Mouse (Mus musculus) retina, postnatal 1 day (tissue): ENCODE measurements at regions not wholly inside any gene's neighbourhood (a gene's known extent, or its start where the extent isn't known, plus 50 kb on each side); places are given as distances from the start of the nearest gene placed in this dataset.

ENCODE experiments used
- DNase-seq: peaks from one replicate; pipeline ENCODE4 v3.0.0-alpha.2; 2012

DNA sequence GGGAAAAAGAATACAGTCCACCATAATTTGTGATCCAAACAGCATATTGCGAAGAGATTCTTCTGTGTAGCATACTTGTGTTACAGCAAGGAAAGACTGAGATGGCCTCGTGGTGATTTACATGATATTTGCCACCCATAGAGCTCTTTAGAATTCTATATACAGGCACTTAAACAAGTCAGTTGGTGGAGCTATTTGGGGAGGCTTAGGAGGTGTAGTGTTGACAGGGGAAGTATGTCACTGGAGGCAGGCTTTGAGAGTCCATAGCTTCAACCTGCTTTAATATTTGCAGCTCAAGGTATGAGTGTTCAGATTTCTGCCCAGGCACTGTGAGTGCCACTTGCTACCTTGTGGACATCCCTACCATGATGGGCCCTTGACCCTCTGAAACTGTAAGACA is 187.3 kb downstream of the Ostf1 start:
- DNase-seq: no peak

DNA sequence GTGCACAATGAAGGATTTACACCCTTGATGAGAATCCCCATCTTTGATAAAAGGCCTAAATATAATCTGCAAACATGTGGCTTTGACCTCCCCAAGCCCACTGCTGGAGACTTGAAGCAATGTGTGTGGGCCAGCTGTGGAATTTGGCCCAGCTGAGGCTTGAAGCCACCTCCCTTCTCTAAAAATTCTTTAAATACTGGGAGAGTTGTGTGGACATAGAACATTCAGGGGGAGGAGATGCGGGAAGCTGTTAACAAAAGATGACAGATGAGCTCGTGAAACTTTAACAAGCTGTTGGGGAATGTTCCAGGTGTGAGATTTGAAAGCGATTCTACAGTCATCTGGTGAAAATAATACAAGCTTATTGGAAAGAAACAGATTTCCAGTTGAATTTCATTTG is 195.3 kb downstream of the Ostf1 start:
- no peak for DNase-seq

DNA sequence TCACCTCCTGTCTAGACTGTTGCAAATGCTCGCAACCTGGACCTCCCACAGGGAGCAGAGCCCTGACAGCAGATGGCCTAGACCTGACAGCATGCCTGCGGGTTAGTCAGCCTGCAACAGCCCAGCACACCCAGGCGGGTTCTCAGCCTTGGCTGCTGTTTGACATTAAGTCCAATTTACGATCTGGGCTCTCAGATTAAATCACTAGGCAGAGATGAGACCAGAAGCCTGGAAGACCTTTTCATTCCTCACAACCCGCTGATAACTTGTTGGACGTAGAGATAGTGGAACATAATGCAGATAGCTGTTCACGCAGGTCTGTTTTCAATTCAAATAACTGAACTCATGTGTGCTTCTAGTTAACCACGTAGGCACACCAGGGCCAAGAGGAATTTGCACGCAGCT is 211.2 kb downstream of the Ostf1 start:
- DNase-seq: peak; percentile 43

DNA sequence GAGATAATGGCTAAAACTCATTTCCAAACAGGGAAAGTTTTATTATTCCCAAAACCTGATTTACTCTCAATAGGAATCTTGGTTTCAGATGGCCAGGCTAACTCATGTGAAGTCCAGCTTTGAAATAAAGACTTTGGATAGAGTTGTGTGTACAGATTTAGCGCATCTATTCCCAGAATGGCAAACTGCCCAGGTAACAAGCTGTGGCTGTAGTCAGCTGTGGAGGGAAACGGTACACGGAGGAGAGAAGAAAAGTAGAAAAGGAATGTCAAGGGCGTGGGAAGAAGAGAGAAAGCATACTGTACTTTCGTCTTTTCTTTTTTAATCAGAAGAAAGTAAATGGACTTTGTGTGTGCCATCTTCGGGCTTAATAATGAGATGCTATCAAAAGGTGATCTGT is 213.1 kb downstream of the Ostf1 start:
- no peak for DNase-seq

DNA sequence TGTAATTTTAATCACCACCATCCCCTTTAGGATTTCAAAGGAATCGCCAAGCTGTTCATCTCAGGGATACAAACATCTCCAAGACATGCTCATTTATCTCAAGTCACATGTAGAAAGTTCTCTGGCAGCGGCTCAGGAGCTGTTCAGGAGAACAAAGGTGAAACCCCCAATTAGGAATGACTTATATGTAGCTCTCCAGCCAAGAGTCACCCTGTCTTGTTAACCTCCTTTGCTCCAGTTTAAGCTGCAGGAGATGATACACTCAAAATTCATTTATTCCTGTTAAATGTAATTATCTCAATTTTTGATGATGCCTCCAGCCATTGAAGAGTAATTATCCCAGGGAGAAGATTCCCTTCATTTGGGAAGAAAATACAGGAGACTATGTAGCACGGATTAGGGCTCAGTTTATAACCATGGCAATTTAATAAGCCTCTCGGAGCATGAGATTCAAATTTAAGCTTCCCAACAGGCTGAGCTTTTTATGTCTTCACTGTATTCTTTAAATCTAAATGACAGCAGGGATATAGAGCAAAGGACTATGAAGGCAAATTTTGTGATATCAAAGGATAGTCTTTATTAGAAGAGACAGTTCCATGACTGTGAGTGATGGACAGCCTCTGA is 254.0 kb downstream of the Ostf1 start:
- no peak for DNase-seq

DNA sequence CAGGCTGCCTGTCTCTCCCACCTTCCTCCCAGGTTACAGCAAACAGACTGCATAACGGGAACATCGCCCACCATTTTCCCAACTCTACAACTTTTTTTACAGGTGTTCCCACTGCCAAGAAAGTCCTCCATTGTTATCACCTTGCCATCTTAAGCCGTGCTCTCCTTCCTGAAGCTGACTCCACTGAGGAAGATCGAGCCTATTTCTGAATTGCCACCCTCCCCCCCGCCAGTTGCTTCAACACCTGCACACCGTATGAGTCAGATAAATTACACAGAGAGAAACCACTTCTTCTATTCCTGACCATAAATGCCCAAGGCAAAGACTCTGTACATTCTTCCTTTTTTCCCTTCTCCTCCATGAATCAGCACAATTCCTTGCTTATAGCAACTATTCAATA is 263.0 kb downstream of the Ostf1 start:
- no peak for DNase-seq

DNA sequence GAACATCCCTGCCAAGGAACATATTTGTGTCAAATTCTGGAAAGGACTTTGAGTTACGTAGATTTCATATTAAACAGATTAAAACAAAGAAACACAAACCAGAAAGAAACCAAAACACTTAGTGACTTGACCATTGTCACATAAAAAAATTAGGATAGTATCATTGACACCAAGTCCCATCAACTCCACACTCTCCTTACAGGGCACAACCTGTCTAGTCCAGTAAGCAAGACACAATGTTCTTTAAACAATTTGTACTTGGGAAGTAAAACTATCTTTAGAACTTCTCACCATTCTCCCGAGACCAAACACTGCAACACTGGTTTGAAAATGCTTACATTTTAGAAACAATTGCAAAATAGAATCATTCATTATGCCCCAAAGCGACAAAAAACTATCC is 277.7 kb downstream of the Ostf1 start:
- no peak for DNase-seq

DNA sequence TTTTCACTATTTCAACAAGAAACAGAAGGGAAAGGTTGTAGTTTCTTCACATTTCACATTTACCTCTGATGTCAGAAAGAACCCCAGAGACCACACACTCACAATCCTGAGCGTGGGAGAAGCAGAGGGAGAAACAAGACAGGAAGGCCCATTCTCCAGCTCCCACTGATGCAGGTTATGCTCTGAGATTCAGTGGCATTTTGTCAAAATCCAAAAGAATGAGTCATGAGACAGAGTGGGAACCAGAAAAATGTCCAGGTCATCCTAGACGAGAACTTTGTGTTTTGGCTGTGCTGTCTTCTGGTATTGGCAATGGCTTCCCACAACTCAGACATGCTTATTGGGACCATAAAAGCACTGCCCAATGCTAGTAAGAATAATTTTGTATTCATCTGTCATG is 285.9 kb downstream of the Ostf1 start:
- DNase-seq: no peak

DNA sequence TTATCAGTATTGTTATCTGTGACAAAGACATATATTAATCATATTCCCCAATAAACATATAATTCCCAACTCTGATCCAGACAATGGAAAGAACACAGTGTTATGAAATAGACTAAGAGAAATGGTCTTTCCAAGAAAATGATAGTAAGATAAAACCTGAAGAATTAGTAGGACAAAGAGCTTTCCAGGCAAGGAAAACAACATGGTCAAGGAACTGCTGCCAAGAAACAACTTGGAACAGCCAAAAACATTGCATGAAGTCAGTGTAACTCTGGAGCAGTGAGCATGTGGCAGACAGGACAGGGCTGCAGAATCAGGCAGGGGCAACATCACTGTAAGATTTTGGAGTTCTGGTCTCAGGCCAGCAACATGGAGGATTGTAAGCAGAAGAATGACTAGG is 288.0 kb downstream of the Ostf1 start:
- DNase-seq: no peak

DNA sequence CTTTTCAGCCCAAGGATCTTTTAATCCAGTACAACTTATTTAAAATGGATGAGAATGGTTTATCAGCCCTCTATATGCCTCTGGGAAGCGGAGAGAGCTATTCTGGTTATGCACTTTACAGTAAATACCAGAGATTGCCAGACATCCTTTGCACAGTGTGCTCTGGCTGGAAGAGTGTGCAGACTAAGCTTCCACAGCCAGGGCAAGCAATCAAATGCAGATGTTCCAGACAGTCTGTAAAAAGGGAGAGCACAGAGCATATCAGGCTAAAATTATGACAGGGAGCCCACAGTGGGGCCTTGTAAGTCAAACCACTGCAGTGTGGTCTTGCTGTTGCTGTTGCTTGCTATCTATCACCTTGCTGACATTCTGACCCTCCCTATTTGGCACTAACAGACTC is 288.6 kb downstream of the Ostf1 start:
- no peak for DNase-seq

DNA sequence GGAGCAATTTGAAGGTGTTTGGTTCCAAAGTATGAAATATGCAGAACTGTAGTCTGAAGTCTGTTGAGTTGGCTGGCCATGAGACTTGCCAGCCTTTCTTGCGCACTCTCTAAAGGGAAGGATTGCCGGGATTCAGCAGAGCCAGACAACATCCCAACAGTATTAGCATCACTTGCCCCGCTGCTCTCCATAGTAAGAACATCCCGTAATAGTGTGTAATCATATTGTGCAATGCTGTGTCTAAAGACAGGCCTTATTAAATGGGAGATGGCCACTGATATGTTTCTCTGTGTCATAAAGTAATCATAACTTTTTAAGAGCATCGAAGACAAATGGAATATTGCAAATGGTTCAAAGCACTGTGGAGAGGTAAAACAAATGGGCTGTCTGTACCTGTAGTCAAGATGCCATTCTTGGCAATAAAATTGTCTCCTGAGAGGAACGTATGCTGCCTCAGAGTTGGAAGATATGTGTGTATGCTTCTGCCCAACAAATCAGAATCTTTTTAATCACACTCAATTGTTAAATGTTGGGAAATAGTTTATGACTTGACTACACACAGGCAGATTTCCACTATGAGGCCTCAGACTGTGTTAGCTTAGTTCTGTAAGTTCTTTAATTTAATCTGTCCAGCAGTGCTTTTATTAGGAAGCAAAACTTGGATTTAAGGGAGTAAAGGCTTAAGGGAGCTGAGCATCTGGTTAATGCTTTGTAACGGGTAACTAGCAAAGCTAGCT is 293.6 kb downstream of the Ostf1 start:
- DNase-seq: no peak

DNA sequence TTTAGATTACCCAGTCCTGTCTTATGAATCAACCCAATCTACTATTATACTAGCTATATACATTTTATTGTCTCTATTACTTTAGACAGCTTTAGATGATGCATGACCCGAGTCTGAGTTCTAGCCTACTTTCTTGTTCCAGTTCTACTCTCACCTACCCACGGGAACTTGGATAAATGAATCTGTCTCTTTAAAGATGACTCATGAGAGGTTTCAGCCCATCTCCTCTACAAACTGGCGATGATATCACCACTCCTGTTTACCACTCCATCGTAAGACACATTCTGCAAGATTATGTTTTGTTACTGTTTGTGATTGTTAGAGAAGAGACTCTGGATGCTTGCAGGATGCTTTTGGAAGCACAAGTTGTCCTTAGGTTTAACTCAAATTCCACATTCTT is 295.0 kb downstream of the Ostf1 start:
- no peak for DNase-seq

DNA sequence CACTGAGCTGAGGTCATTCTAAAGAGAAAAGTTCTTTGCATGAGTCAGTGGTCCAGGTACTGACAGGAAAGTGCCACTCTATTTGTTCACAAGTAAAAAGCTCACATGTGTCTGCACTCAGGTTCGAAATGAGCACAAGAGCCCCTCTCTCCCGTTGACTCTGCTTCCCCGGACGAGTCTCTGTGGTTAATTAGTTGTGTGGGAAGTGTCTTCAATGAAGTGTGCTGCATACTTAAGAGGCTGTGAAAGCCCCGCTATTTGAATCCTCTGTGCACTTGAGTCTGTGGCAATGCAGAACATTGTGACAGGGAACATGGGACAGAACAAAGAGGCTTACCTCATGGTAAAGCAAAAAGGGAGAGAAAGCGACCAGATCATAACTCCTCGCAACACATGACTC is 297.0 kb downstream of the Ostf1 start:
- DNase-seq: no peak

DNA sequence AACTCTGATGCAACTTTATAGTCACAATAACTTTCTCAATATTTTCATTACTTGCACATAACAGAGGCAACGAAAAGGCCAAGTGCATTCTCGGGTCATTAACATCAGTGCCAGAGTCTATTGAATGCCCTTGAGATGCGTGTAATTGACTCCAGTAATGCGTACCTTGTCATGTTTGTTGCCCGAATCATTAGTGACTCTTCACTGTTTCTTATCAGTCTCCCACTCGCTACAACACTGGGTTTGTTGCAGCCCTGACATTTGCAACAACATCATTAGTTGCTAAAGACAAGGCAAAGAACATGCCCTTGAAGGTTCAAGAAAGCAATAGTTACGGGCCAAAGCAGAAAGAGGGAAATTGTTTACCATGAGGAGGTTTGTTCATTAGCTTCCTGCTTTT is 299.8 kb downstream of the Ostf1 start:
- no peak for DNase-seq

DNA sequence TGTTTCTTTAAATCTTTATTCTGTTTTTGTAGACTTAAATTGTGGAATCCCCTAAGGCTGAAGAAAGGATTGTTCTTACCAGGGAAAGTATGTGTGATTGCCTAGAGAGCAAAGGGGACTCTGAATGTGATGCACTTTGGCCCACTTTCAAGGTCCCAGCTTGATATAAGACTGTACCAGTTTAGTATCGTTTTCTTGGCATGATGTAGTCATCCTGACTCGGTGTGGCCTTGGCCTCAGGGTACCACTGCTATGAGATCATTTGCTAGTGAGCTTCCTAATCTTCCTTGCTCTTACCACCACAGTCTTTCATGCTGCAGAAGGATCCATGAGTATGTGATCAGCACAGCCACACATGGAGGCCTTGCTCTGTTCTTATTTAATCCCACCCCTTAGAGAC is 302.2 kb downstream of the Ostf1 start:
- DNase-seq: no peak

DNA sequence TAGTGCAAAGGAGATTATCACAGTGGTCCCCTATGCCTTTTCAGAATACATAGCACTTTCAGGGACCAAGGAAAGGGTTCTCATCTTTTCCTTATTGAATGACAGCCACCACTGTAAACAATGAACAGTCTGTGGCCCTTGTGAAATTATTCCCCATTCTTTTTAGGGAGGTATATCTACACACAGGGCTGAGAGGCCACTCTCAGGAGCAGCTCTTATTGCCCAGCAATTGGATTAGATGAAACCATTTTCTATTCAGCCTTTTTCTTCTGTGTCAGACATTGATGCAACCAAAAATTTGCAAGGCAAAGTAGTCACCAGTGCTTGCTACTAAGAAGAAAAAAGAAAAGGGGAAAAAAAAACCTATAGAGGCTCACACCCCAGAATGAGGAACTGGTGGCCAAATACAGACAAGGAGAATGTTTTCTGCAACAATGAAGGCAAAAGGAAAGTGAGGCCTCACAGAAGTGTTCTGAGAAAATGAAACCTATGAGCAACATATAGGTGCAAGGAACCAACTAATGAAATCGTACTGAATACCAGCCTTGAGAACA is 313.2 kb downstream of the Ostf1 start:
- no peak for DNase-seq

DNA sequence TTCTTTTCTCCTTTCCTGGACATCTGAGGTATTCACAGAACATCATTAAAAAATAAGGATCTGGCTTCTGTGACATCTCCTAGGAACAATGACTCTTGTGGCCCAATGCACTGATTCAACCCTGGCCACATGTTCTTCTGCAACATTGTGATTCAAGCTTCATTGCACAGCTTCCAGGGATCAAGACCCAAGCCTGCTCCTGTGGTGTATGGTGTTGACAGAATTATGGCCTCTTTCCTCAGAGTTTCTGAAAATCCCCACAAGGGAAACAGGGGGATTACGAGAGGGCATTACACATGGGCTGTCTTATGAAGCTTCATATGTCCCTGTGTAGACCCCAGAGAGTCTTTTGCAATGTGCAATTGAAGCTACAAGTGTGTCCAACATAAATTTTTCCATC is 358.2 kb downstream of the Ostf1 start:
- no peak for DNase-seq

DNA sequence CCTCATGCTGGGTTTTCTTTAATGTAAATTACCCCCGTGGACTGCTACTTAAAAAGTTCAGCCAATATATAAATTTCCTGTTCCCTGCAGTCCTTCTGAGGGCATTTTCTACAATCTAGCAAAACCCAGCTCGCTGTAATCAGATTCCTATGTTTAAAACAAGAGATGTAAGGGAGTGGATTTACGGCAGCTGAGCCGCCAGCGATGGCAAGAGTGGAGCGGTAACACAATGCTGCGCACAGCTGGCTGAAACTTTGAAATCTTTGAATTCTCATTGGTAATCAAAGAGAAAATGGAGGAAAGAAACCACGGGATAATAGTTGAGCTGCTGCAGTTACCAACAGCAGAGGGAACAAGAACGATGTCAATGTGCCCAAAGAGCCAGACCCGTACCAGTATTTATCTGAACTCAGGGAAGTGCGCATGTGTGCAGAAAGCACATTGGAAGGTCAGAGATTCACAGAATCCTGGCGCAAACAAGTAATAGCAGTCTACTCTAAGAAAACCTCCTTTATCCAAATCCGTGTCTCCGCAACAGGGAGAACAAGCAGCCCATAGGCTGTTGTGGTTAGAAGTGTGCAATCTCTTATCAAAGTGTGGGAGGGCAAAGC is 376.4 kb downstream of the Ostf1 start:
- no peak for DNase-seq

DNA sequence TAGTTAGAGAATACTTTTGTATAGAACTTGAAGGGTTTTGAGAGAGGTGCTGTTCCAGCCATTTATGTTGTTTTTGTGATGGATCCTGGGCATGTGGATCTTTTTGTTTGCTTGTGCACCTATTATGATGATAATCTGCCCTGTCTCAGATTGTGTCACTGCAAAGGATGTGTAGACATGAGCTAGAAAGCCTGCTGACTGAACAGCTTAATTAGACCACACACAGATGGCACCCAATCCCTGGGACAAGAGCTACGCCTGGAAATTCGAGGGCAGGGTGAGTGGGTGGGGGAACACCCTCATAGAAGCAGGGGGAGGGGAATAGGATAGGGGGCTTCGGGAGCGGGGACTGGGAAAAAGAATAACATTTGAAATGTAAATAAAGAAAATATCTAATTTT is 378.3 kb downstream of the Ostf1 start:
- peak; percentile 15 for DNase-seq
